In the genomic region with DNA sequence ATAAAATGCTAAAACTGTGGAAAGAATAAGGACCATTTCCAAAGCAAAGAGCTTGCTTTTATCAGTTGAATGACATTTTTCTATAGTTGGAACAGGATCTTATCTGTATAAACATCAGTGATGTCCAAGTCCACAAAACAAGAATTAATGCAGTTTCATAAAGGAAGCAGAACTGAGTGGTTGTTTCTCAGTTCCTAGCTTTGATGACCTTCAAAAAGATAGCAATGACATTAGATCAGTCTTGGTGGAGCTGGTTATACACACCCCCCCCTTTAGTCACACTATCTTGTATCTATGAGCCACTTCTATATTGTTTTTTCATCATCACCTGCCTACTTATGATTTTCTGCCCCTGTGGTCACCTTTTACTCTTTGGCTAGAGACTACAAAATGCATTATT, we compare ENCODE assay signal across 20 mouse cellular contexts. TPM values are rescaled to one million over a fixed set of nuclear protein-coding genes. Genes with fewer than 3 reads are reported as not detected.
"Had no signal": no experiment of that assay in that cellular context is flagged by ENCODE, and none has a peak within 500 bp of the region (broad histone marks: within the 10 kb centered on the region; RNA-seq: fewer than 3 reads in every experiment).

No protein-coding gene starts in this region.

- H3K36me3 ChIP-seq: liver, embryonic 13.5 days; liver, embryonic 15.5 days; lung, embryonic 15.5 days; midbrain, embryonic 13.5 days; midbrain, embryonic 15.5 days; neural tube, embryonic 12.5 days; stomach, embryonic 15.5 days had no signal

- ATAC-seq: liver, postnatal 0 days; lung, postnatal 0 days; midbrain, embryonic 13.5 days; midbrain, embryonic 15.5 days had no signal

- DNase-seq: liver, embryonic 13.5 days; liver, postnatal 0 days; lung, adult 2 months; lung, postnatal 4 days; retina, postnatal 1 day; right cerebral cortex, adult 18-20 months; right cerebral cortex, postnatal 25 days; right cerebral cortex, postnatal 4 days; spleen, adult 18-20 months; thymus, postnatal 14 days; thymus, postnatal 36 days had no signal

- H3K27me3 ChIP-seq: liver, embryonic 13.5 days; liver, embryonic 15.5 days; lung, embryonic 15.5 days; megakaryocyte, embryonic 14.5 days; midbrain, embryonic 13.5 days; midbrain, embryonic 15.5 days; neural tube, embryonic 12.5 days; stomach, embryonic 15.5 days had no signal

RNA-seq across cellular contexts. Expression of a gene that starts 14.3 kb away (rescaled TPM):
- total RNA-seq: midbrain, postnatal 0 days had no signal
